Mouse (Mus musculus): ENCODE results near the gene Scrn1. TPM values are rescaled to one million over a fixed set of nuclear protein-coding genes. Genes with fewer than 3 reads are reported as not detected.

Scrn1 gene
- polyA plus RNA-seq, 1 experiment = not detected

DNA sequence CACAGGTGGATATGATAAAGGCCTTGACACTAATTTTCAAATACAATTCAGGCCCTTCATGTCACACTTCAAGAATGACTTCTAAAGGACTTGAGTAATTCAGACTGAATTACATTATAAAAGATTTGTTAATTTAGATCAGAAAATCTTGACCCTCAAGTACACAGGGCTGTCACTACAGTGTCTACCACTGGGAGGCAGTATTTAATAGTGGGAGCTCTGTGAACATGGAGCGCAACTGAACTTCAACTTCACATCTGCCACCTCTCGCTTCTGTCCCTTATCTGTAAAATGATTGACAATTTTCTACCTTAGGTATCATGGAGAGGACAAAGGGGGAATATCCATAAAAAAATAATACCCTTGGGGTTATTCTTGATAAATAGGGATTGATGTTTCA is 19.9 kb upstream of the Scrn1 start:
- TF ChIP-seq CTCF (IDR thresholded peaks at IDR 0.05; ENCODE audit: insufficient read depth, low read depth, low read length) (no peak), POLR2A (IDR thresholded peaks at IDR 0.05; ENCODE audit: insufficient read depth, low read depth, low read length) (no peak)
- Histone ChIP-seq H3K27ac (ENCODE audit: insufficient read depth, low read depth, low read length) (no peak overlapping the region), H3K4me3 (ENCODE audit: insufficient read depth, low read depth, low read length) (no peak overlapping the region), H3K4me1 (ENCODE audit: control insufficient read depth, insufficient read depth, low read length) (peaks cover 8% of the 10 kb centered on the region; the same call in 1 of the 2 replicates)
- whole genome bisulfite sequencing = 16% methylated on average over 2 of the region's 2 CpGs

DNA sequence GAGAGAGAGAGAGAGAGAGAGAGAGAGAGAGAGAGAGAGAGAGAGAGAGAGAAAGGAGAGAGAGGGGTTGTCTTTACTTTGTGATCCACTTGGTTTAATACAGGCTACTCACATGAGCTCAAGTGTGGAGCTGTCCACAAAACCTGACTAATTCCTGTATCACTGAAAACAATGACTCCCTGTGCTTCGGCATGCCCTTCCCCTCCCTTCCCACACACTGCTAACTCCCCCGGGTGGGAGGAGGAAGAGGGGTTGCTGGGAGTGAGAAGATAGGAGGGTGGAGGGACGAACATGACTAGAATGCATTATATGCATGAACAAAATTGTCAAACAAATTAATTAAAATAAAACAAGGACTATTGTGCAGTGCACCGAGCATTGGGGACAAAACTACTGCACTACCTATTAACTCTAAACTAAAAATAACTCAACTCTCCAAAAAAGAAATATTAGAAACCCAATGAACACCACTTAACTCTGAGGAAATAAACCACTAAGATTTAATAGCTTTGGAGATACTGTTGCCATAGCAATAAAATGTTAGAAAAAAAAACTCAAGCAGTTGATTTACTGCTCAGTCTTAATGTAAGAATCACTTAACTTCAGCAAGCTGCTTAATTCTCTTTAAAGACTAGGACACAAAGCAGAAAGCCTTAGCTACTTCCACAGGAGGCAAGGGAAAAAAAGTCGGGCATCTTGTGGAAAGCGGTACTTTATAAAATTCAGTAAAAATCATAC is 7.1 kb upstream of the Scrn1 start:
- TF ChIP-seq POLR2A (IDR thresholded peaks at IDR 0.05; ENCODE audit: insufficient read depth, low read depth, low read length) = no peak
- no peak for TF ChIP-seq CTCF (IDR thresholded peaks at IDR 0.05; ENCODE audit: insufficient read depth, low read depth, low read length)
- H3K4me1 ChIP-seq (ENCODE audit: control insufficient read depth, insufficient read depth, low read length) = peaks cover 9% of the 10 kb centered on the region
- H3K4me3 ChIP-seq (ENCODE audit: insufficient read depth, low read depth, low read length) = no peak overlapping the region
- WGBS = 14% methylated on average over 6 of the region's 6 CpGs
- H3K27ac ChIP-seq (ENCODE audit: insufficient read depth, low read depth, low read length) = peak overlapping the region; percentile 51; the same call in 1 of the 2 replicates

DNA sequence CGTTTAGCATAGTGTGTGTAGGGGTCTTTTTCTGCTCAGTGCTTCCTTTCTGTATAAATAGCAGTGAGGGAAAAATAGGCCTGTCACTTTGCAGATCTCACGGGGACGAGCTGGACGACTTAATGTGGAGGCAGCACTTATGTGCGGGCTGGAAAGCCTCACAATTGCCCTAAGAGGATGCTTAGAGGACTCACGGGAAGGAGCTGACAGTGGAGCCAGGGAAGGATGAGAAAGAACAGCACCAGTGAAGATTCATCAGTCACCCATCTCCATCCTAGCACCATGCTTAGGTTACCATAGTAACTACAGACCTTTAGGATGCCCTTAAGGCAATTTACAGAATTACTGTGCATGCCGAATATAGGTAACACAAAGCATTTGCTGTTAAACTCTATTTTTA is 3.5 kb upstream of the Scrn1 start:
- Histone ChIP-seq H3K4me1 (ENCODE audit: control insufficient read depth, insufficient read depth, low read length) (peaks cover 9% of the 10 kb centered on the region), H3K27ac (ENCODE audit: insufficient read depth, low read depth, low read length) (no peak overlapping the region), H3K4me3 (ENCODE audit: insufficient read depth, low read depth, low read length) (no peak overlapping the region)
- WGBS = 23% methylated on average over 7 of the region's 7 CpGs
- no peak for TF ChIP-seq CTCF (IDR thresholded peaks at IDR 0.05; ENCODE audit: insufficient read depth, low read depth, low read length)
- TF ChIP-seq POLR2A (IDR thresholded peaks at IDR 0.05; ENCODE audit: insufficient read depth, low read depth, low read length) = no peak

DNA sequence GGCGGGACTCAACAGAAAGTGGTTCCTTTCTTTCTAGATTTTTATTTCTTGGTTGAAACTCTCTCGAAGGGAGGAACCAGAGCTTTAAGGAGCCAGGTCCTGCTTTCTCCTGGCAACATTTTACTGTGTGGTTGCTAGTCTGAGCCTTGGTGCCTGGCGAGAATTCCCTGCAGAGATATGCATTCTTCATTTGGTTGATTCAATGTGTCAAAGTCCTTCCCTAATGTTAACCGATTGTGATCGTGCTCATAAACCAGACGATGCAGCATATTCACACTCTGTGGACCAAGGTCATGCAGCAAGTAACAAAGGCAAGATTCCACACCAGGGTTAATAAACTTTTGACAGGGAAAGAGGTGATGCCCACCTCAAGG is 244 bp upstream of the Scrn1 start:
- 3% methylated on average over 6 of the region's 6 CpGs for WGBS
- peak overlapping the region; percentile 77 for H3K27ac ChIP-seq (ENCODE audit: insufficient read depth, low read depth, low read length)
- H3K4me3 ChIP-seq (ENCODE audit: insufficient read depth, low read depth, low read length) = peak overlapping the region; percentile 56
- no peak for TF ChIP-seq POLR2A (IDR thresholded peaks at IDR 0.05; ENCODE audit: insufficient read depth, low read depth, low read length)
- TF ChIP-seq CTCF (IDR thresholded peaks at IDR 0.05; ENCODE audit: insufficient read depth, low read depth, low read length) = no peak
- H3K4me1 ChIP-seq (ENCODE audit: control insufficient read depth, insufficient read depth, low read length) = peaks cover 13% of the 10 kb centered on the region

DNA sequence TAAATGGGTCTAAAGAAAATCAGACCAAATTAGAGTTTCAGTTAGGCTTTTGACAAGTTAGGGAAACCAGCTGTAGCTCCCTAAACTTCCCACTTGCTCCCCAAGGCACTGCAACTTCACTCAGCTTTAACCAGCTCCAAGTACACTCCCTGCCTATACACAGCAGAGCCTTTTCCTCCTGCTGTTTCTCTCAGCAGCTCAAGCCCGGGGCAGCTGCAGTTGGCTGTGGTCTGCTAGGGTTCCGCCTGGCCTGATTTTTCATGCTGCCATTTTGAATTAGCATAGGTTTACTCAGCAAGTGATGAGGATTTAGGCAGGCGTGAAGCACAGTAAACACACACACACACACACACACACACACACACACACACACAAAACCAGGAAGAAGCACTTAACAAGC is 1.3 kb downstream of the Scrn1 start:
- 5% methylated on average over 3 of the region's 3 CpGs for WGBS
- TF ChIP-seq CTCF (IDR thresholded peaks at IDR 0.05; ENCODE audit: insufficient read depth, low read depth, low read length) (no peak), POLR2A (IDR thresholded peaks at IDR 0.05; ENCODE audit: insufficient read depth, low read depth, low read length) (no peak)
- peak overlapping the region; percentile 45 for H3K4me3 ChIP-seq (ENCODE audit: insufficient read depth, low read depth, low read length)
- H3K4me1 ChIP-seq (ENCODE audit: control insufficient read depth, insufficient read depth, low read length) = peaks cover 9% of the 10 kb centered on the region
- peak overlapping the region; percentile 77 for H3K27ac ChIP-seq (ENCODE audit: insufficient read depth, low read depth, low read length)

DNA sequence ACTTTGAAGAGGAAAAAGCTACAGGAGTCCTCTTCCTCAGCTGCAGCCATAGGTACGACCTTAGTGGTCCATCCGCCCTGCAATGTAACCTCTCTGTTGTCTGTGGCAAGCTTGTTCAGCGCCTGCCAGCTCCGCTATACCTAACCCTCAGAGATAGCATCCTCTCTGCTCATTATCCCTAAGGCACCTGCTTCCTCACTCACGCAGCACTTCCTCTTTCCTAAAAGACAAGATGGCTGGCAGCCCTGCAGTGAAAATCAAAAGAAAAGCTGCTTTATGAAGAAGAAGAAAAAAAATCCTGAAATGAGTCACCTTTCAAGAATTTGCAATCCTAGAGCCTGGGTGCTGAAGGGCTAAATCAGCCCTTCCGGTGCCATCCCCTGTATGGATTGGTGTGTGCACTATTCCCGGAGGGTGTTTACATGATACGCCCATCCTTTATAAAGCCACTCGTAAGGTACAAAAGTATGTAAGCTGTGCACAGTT is 1.7 kb downstream of the Scrn1 start:
- H3K27ac ChIP-seq (ENCODE audit: insufficient read depth, low read depth, low read length) = 0 out of 2 replicates have a peak overlapping the region, but pooled peaks have one; percentile 31
- peak overlapping the region; percentile 45 for H3K4me3 ChIP-seq (ENCODE audit: insufficient read depth, low read depth, low read length)
- H3K4me1 ChIP-seq (ENCODE audit: control insufficient read depth, insufficient read depth, low read length) = peaks cover 11% of the 10 kb centered on the region
- 28% methylated on average over 9 of the region's 9 CpGs for WGBS
- TF ChIP-seq POLR2A (IDR thresholded peaks at IDR 0.05; ENCODE audit: insufficient read depth, low read depth, low read length) = no peak
- TF ChIP-seq CTCF (IDR thresholded peaks at IDR 0.05; ENCODE audit: insufficient read depth, low read depth, low read length) = no peak

DNA sequence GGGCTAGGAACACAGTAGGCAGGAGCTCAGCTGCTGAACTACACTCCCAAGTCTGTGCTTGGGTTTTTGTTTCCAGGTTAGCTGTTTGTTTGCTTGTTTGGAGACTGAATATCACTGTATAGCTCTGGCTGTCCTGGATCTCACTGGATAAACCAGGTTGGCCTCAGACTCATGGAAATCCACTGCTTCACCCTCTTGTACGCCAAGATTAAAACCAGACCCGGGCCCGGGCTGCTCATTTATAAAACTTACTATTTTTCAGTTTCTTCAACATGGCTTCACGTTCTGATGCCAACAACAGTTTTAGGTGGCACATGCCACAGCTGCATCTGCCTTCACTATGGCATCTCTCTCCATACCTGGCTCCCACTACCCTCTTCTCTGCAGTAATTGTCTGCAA is 2.7 kb downstream of the Scrn1 start:
- WGBS = 51% methylated on average over 4 of the region's 4 CpGs
- no peak overlapping the region for H3K4me3 ChIP-seq (ENCODE audit: insufficient read depth, low read depth, low read length)
- H3K4me1 ChIP-seq (ENCODE audit: control insufficient read depth, insufficient read depth, low read length) = peaks cover 12% of the 10 kb centered on the region
- TF ChIP-seq POLR2A (IDR thresholded peaks at IDR 0.05; ENCODE audit: insufficient read depth, low read depth, low read length) = no peak
- no peak for TF ChIP-seq CTCF (IDR thresholded peaks at IDR 0.05; ENCODE audit: insufficient read depth, low read depth, low read length)
- H3K27ac ChIP-seq (ENCODE audit: insufficient read depth, low read depth, low read length) = no peak overlapping the region

DNA sequence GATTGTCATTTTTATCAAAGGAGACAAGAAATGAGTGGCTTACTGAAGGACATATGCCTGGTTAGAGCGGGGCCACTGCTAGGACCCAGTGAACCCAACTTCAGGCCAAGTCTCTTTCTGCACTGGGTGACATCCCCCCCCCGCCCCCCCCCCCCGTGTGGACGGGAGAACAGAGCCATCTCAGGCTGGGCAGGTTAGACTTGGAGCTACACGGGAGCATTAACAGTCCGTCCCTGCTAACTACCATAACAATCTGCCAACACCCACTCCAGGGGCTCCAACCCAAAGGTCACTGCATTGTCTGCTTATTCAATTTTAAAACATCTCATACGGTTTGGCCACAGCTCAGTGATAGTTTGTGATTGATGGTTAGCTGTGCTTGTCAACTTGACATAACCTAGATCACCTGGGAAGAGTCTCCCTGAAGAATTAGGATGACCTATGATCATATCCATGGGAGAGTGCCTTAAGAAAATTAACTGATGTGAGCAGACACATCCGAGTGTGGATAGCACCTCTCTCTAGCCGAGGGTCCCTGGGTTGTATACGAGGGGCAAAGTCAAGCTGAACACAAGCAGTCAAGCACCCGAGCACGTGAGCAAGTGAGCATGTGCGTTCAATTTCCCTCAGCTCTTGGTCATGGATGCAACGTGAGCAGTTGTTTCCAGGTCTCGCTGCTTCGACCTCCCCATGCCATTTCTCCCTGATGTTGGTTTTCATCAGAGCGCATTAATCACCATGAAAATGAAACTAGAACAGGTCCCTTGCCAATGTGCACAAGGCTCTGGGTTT is 4.1 kb downstream of the Scrn1 start:
- H3K4me3 ChIP-seq (ENCODE audit: insufficient read depth, low read depth, low read length) = no peak overlapping the region
- TF ChIP-seq POLR2A (IDR thresholded peaks at IDR 0.05; ENCODE audit: insufficient read depth, low read depth, low read length) = no peak
- TF ChIP-seq CTCF (IDR thresholded peaks at IDR 0.05; ENCODE audit: insufficient read depth, low read depth, low read length) = no peak
- peaks cover 12% of the 10 kb centered on the region for H3K4me1 ChIP-seq (ENCODE audit: control insufficient read depth, insufficient read depth, low read length)
- WGBS = 61% methylated on average over 17 of the region's 17 CpGs
- H3K27ac ChIP-seq (ENCODE audit: insufficient read depth, low read depth, low read length) = no peak overlapping the region

DNA sequence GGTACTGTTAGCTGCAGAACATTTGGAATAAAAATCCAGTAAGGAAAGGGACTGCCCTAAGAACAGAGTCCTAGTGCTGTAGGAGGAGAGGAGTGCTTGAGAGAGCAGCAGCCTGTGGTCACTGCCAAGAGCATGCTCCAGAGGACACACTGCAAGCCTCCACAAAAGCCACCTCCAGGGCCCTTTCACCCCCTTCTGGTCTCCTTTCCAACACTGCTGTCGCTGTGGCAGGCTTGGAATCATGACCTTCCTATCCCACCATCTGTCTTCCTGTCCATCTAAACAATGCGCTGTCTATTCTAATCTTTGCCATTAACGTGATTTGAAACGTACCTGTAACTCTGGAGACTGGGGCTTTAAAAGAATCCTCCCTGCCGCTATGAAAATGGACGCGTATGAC is 7.8 kb downstream of the Scrn1 start:
- Histone ChIP-seq H3K4me1 (ENCODE audit: control insufficient read depth, insufficient read depth, low read length) (peaks cover 15% of the 10 kb centered on the region), H3K4me3 (ENCODE audit: insufficient read depth, low read depth, low read length) (no peak overlapping the region), H3K27ac (ENCODE audit: insufficient read depth, low read depth, low read length) (no peak overlapping the region)
- TF ChIP-seq CTCF (IDR thresholded peaks at IDR 0.05; ENCODE audit: insufficient read depth, low read depth, low read length) (no peak), POLR2A (IDR thresholded peaks at IDR 0.05; ENCODE audit: insufficient read depth, low read depth, low read length) (no peak)
- 79% methylated on average over 7 of the region's 7 CpGs for WGBS
